14 mouse cellular contexts compared by ENCODE assay signal in genomic region chr4:41695800-41696199, GRCm38 (mm10). TPM values are rescaled to one million over a fixed set of nuclear protein-coding genes. Genes with fewer than 3 reads are reported as not detected.
DNase-seq lines count a peak whose midpoint lies in the region; ATAC-seq and TF ChIP-seq lines count a peak whose summit lies in the region.
"Not testable (repeated sequence)": the region's sequence is repeated elsewhere in the genome, so short reads cannot be mapped to it uniquely, and the experiment has no call there.
"Had no signal": no experiment of that assay in that cellular context is flagged by ENCODE, and none has a peak within 500 bp of the region (broad histone marks: within the 10 kb centered on the region; RNA-seq: fewer than 3 reads in every experiment).

No protein-coding gene starts in this region.

- not testable (repeated sequence) for TF ChIP-seq POLR2A in ES-Bruce4 (IDR thresholded peaks at IDR 0.05; ENCODE audit: insufficient read depth, low read length)

- not testable (repeated sequence) for ATAC-seq in embryonic facial prominence, embryonic 14.5 days (ENCODE audit: low read depth); forebrain, embryonic 16.5 days; heart, embryonic 15.5 days (replicated peaks; ENCODE audit: insufficient number of reproducible peaks, insufficient read depth, low FRiP score, low read depth); hindbrain, embryonic 16.5 days; neural tube, embryonic 11.5 days (ENCODE audit: insufficient read depth, low FRiP score, low TSS enrichment)

- not testable (repeated sequence) for TF ChIP-seq CTCF in ES-Bruce4 (IDR thresholded peaks at IDR 0.05; ENCODE audit: low read depth, low read length)

- H3K27me3 ChIP-seq in ES-Bruce4 (ENCODE audit: control insufficient read depth, insufficient read depth, low read length, poor library complexity, severe bottlenecking); embryonic facial prominence, embryonic 14.5 days (replicated peaks; ENCODE audit: control insufficient read depth, insufficient read depth, low read length); forebrain, embryonic 16.5 days (replicated peaks; ENCODE audit: control insufficient read depth, insufficient read depth, low read length); heart, embryonic 15.5 days; hindbrain, embryonic 16.5 days (replicated peaks; ENCODE audit: control insufficient read depth, insufficient read depth, low read length); neural tube, embryonic 11.5 days (ENCODE audit: control insufficient read depth, insufficient read depth, low read length): not testable (repeated sequence)
- H3K27me3 ChIP-seq in limb, embryonic 10.5 days (ENCODE audit: low read depth, poor library complexity, severe bottlenecking) = peaks cover 29% of the 10 kb centered on the region
- peaks cover 16% of the 10 kb centered on the region for H3K27me3 ChIP-seq in midbrain, embryonic 10.5 days (ENCODE audit: low read depth, poor library complexity, severe bottlenecking)

- not testable (repeated sequence) for H3K4me1 ChIP-seq in ES-Bruce4 (ENCODE audit: control insufficient read depth, insufficient read depth, low read length); embryonic facial prominence, embryonic 14.5 days (ENCODE audit: control insufficient read depth, insufficient read depth, low read length); forebrain, embryonic 16.5 days (replicated peaks; ENCODE audit: control insufficient read depth, insufficient read depth, low read length); heart, embryonic 15.5 days (replicated peaks); hindbrain, embryonic 16.5 days (ENCODE audit: control insufficient read depth, insufficient read depth, low read depth, low read length); neural tube, embryonic 11.5 days (ENCODE audit: control insufficient read depth, insufficient read depth, low read length)
- H3K4me1 ChIP-seq in limb, embryonic 10.5 days = peaks cover 11% of the 10 kb centered on the region
- H3K4me1 ChIP-seq in midbrain, embryonic 10.5 days = peaks cover 25% of the 10 kb centered on the region

- H3K36me3 ChIP-seq in ES-Bruce4 (ENCODE audit: control insufficient read depth, insufficient read depth, low read length, poor library complexity, severe bottlenecking); embryonic facial prominence, embryonic 14.5 days (ENCODE audit: control insufficient read depth, insufficient read depth, low read length); forebrain, embryonic 16.5 days (ENCODE audit: control insufficient read depth, insufficient read depth); heart, embryonic 15.5 days; hindbrain, embryonic 16.5 days (ENCODE audit: control insufficient read depth, insufficient read depth, low read length); limb, embryonic 10.5 days; midbrain, embryonic 10.5 days; neural tube, embryonic 11.5 days (ENCODE audit: control insufficient read depth, insufficient read depth, low read length): not testable (repeated sequence)

- H3K4me2 ChIP-seq in embryonic facial prominence, embryonic 14.5 days (ENCODE audit: low read depth, low read length) = peak overlapping the region; percentile 34; the same call in 1 of the 2 replicates
- peak overlapping the region; percentile 25; the same call in 1 of the 2 replicates for H3K4me2 ChIP-seq in forebrain, embryonic 16.5 days (ENCODE audit: low read length)
- peak overlapping the region; percentile 52 for H3K4me2 ChIP-seq in heart, embryonic 15.5 days
- H3K4me2 ChIP-seq in hindbrain, embryonic 16.5 days (ENCODE audit: low read length) = peak overlapping the region; percentile 39
- peak overlapping the region; percentile 29 for H3K4me2 ChIP-seq in neural tube, embryonic 11.5 days (ENCODE audit: low read depth)

- DNase-seq in embryonic facial prominence, embryonic 14.5 days (ENCODE audit: low spot score); limb, embryonic 10.5 days (ENCODE audit: low spot score); midbrain, embryonic 10.5 days (ENCODE audit: low spot score); neural tube, embryonic 11.5 days (ENCODE audit: low spot score): not testable (repeated sequence)

- H3K9ac ChIP-seq in ES-Bruce4 (ENCODE audit: low read depth, poor library complexity, severe bottlenecking); embryonic facial prominence, embryonic 14.5 days (ENCODE audit: low read depth, low read length); forebrain, embryonic 16.5 days (replicated peaks; ENCODE audit: low read depth, low read length); heart, embryonic 15.5 days; hindbrain, embryonic 16.5 days (ENCODE audit: low read depth, low read length); neural tube, embryonic 11.5 days (ENCODE audit: low read length): not testable (repeated sequence)

- not testable (repeated sequence) for TF ChIP-seq EP300 in ES-Bruce4 (IDR thresholded peaks at IDR 0.05; ENCODE audit: insufficient read depth, low read depth, low read length)

- not testable (repeated sequence) for H3K27ac ChIP-seq in ES-Bruce4 (ENCODE audit: insufficient read depth, low read length); embryonic facial prominence, embryonic 14.5 days (replicated peaks; ENCODE audit: low read depth, low read length); forebrain, embryonic 16.5 days (ENCODE audit: low read length); heart, embryonic 15.5 days; hindbrain, embryonic 16.5 days (ENCODE audit: low read depth, low read length); limb, embryonic 10.5 days; neural tube, embryonic 11.5 days (ENCODE audit: low read depth, low read length)
- H3K27ac ChIP-seq in midbrain, embryonic 10.5 days (replicated peaks) = peak overlapping the region; percentile 82

- peak overlapping the region; percentile 38 for H3K4me3 ChIP-seq in ES-Bruce4 (ENCODE audit: low read depth, low read length)
- H3K4me3 ChIP-seq in embryonic facial prominence, embryonic 14.5 days (ENCODE audit: low read depth, low read length) = peak overlapping the region; percentile 22; the same call in 1 of the 2 replicates
- peak overlapping the region; percentile 25; the same call in 1 of the 2 replicates for H3K4me3 ChIP-seq in forebrain, embryonic 16.5 days (replicated peaks; ENCODE audit: low read length)
- 0 out of 2 replicates have a peak overlapping the region, but pooled peaks have one; percentile 18 for H3K4me3 ChIP-seq in heart, embryonic 15.5 days
- peak overlapping the region; percentile 20; the same call in 1 of the 2 replicates for H3K4me3 ChIP-seq in hindbrain, embryonic 16.5 days (ENCODE audit: low read length)
- peak overlapping the region; percentile 31 for H3K4me3 ChIP-seq in limb, embryonic 10.5 days
- peak overlapping the region; percentile 44 for H3K4me3 ChIP-seq in midbrain, embryonic 10.5 days
- not testable (repeated sequence) for H3K4me3 ChIP-seq in neural tube, embryonic 11.5 days (ENCODE audit: low read depth, low read length)

- H3K9me3 ChIP-seq in ES-Bruce4 (replicated peaks; ENCODE audit: control insufficient read depth, insufficient read depth, low read length, poor library complexity, severe bottlenecking); embryonic facial prominence, embryonic 14.5 days (ENCODE audit: control insufficient read depth, low read length); forebrain, embryonic 16.5 days (ENCODE audit: control insufficient read depth, low read length); heart, embryonic 15.5 days (replicated peaks); hindbrain, embryonic 16.5 days (ENCODE audit: control insufficient read depth, low read length); limb, embryonic 10.5 days (replicated peaks); midbrain, embryonic 10.5 days (replicated peaks); neural tube, embryonic 11.5 days (ENCODE audit: control insufficient read depth, low read length): not testable (repeated sequence)

- 0% methylated on average over 5 of the region's 38 CpGs for WGBS in embryonic facial prominence, embryonic 14.5 days
- WGBS in forebrain, embryonic 16.5 days = 4% methylated on average over 12 of the region's 38 CpGs
- WGBS in heart, embryonic 15.5 days = 4% methylated on average over 12 of the region's 38 CpGs
- 1% methylated on average over 9 of the region's 38 CpGs for WGBS in hindbrain, embryonic 16.5 days
- 2% methylated on average over 18 of the region's 38 CpGs for WGBS in limb, embryonic 10.5 days
- 4% methylated on average over 21 of the region's 38 CpGs for WGBS in midbrain, embryonic 10.5 days
- 3% methylated on average over 10 of the region's 38 CpGs for WGBS in neural tube, embryonic 11.5 days

RNA-seq across cellular contexts. Expression of gene Cntfr, which starts 1.1 kb away (rescaled TPM):
- polyA plus RNA-seq in ES-Bruce4 (2011; ENCODE audit: insufficient read depth, insufficient read length, low read depth, missing spikeins) = 23.9 and 27.1 TPM in 2 replicates
- 12.8 and 13.0 TPM in 2 replicates for polyA plus RNA-seq in embryonic facial prominence, embryonic 14.5 days (2014; fragmentation: Nextera tagmentation; extraction: Ambion mirVana)
- polyA plus RNA-seq in forebrain, embryonic 16.5 days (2015; fragmentation: Nextera tagmentation; extraction: Ambion mirVana) = 12.3 and 16.7 TPM in 2 replicates
- 2.0 and 3.9 TPM in 2 replicates for polyA plus RNA-seq in heart, embryonic 15.5 days (2015; fragmentation: Nextera tagmentation; extraction: Ambion mirVana)
- 22.5 and 29.5 TPM in 2 replicates for polyA plus RNA-seq in hindbrain, embryonic 16.5 days (2015; fragmentation: Nextera tagmentation; extraction: Ambion mirVana)
- polyA plus RNA-seq in limb, embryonic 10.5 days (2016; fragmentation: Nextera tagmentation; extraction: Ambion mirVana) = 6.1 and 7.8 TPM in 2 replicates
- 27.1 and 35.8 TPM in 2 replicates for polyA plus RNA-seq in midbrain, embryonic 10.5 days (2016; fragmentation: Nextera tagmentation; extraction: Ambion mirVana)
- 43.8 and 44.2 TPM in 2 replicates for polyA plus RNA-seq in neural tube, embryonic 11.5 days (2014; fragmentation: Nextera tagmentation; extraction: Ambion mirVana)
- polyA plus RNA-seq: CD4-positive, CD25-positive, alpha-beta regulatory T cell, adult 4 months had no signal

RNA-seq across cellular contexts. Expression of gene Il11ra1, which starts 4.0 kb away (rescaled TPM):
- 4.5 and 4.7 TPM in 2 replicates for polyA plus RNA-seq in ES-Bruce4 (2011; ENCODE audit: insufficient read depth, insufficient read length, low read depth, missing spikeins)
- polyA plus RNA-seq in embryonic facial prominence, embryonic 14.5 days (2014; fragmentation: Nextera tagmentation; extraction: Ambion mirVana) = 317 and 362 TPM in 2 replicates
- 28.3 and 29.2 TPM in 2 replicates for polyA plus RNA-seq in forebrain, embryonic 16.5 days (2015; fragmentation: Nextera tagmentation; extraction: Ambion mirVana)
- 130 and 164 TPM in 2 replicates for polyA plus RNA-seq in heart, embryonic 15.5 days (2015; fragmentation: Nextera tagmentation; extraction: Ambion mirVana)
- 46.4 and 46.6 TPM in 2 replicates for polyA plus RNA-seq in hindbrain, embryonic 16.5 days (2015; fragmentation: Nextera tagmentation; extraction: Ambion mirVana)
- polyA plus RNA-seq in limb, embryonic 10.5 days (2016; fragmentation: Nextera tagmentation; extraction: Ambion mirVana) = 202 and 253 TPM in 2 replicates
- polyA plus RNA-seq in midbrain, embryonic 10.5 days (2016; fragmentation: Nextera tagmentation; extraction: Ambion mirVana) = 69.0 TPM in 2 replicates
- 65.9 and 82.1 TPM in 2 replicates for polyA plus RNA-seq in neural tube, embryonic 11.5 days (2014; fragmentation: Nextera tagmentation; extraction: Ambion mirVana)

RNA-seq across cellular contexts. Expression of gene Rpp25l, which starts 17.5 kb away (rescaled TPM):
- polyA plus RNA-seq in ES-Bruce4 (2011; ENCODE audit: insufficient read depth, insufficient read length, low read depth, missing spikeins) = 23.5 and 23.8 TPM in 2 replicates
- polyA plus RNA-seq in embryonic facial prominence, embryonic 14.5 days (2014; fragmentation: Nextera tagmentation; extraction: Ambion mirVana) = 67.4 and 68.7 TPM in 2 replicates
- 51.7 and 60.5 TPM in 2 replicates for polyA plus RNA-seq in forebrain, embryonic 16.5 days (2015; fragmentation: Nextera tagmentation; extraction: Ambion mirVana)
- 42.7 and 47.4 TPM in 2 replicates for polyA plus RNA-seq in heart, embryonic 15.5 days (2015; fragmentation: Nextera tagmentation; extraction: Ambion mirVana)
- polyA plus RNA-seq in hindbrain, embryonic 16.5 days (2015; fragmentation: Nextera tagmentation; extraction: Ambion mirVana) = 63.6 and 65.2 TPM in 2 replicates
- polyA plus RNA-seq in limb, embryonic 10.5 days (2016; fragmentation: Nextera tagmentation; extraction: Ambion mirVana) = 93.6 and 101 TPM in 2 replicates
- 86.4 and 91.5 TPM in 2 replicates for polyA plus RNA-seq in midbrain, embryonic 10.5 days (2016; fragmentation: Nextera tagmentation; extraction: Ambion mirVana)
- 80.4 and 81.2 TPM in 2 replicates for polyA plus RNA-seq in neural tube, embryonic 11.5 days (2014; fragmentation: Nextera tagmentation; extraction: Ambion mirVana)

RNA-seq across cellular contexts. Expression of gene Dctn3, which starts 27.2 kb away (rescaled TPM):
- polyA plus RNA-seq in ES-Bruce4 (2011; ENCODE audit: insufficient read depth, insufficient read length, low read depth, missing spikeins) = 65.1 and 67.6 TPM in 2 replicates
- polyA plus RNA-seq in embryonic facial prominence, embryonic 14.5 days (2014; fragmentation: Nextera tagmentation; extraction: Ambion mirVana) = 112 and 117 TPM in 2 replicates
- 304 and 315 TPM in 2 replicates for polyA plus RNA-seq in forebrain, embryonic 16.5 days (2015; fragmentation: Nextera tagmentation; extraction: Ambion mirVana)
- polyA plus RNA-seq in heart, embryonic 15.5 days (2015; fragmentation: Nextera tagmentation; extraction: Ambion mirVana) = 122 and 125 TPM in 2 replicates
- polyA plus RNA-seq in hindbrain, embryonic 16.5 days (2015; fragmentation: Nextera tagmentation; extraction: Ambion mirVana) = 309 and 323 TPM in 2 replicates
- polyA plus RNA-seq in limb, embryonic 10.5 days (2016; fragmentation: Nextera tagmentation; extraction: Ambion mirVana) = 118 and 123 TPM in 2 replicates
- 150 and 167 TPM in 2 replicates for polyA plus RNA-seq in midbrain, embryonic 10.5 days (2016; fragmentation: Nextera tagmentation; extraction: Ambion mirVana)
- 171 and 180 TPM in 2 replicates for polyA plus RNA-seq in neural tube, embryonic 11.5 days (2014; fragmentation: Nextera tagmentation; extraction: Ambion mirVana)

RNA-seq across cellular contexts. Expression of gene Arid3c, which starts 35.1 kb away (rescaled TPM):
- 0.64 and 0.69 TPM in 2 replicates for polyA plus RNA-seq in ES-Bruce4 (2011; ENCODE audit: insufficient read depth, insufficient read length, low read depth, missing spikeins)
- 0.12 and 0.15 TPM in 2 replicates for polyA plus RNA-seq in embryonic facial prominence, embryonic 14.5 days (2014; fragmentation: Nextera tagmentation; extraction: Ambion mirVana)
- not detected in 2 replicates for polyA plus RNA-seq in forebrain, embryonic 16.5 days (2015; fragmentation: Nextera tagmentation; extraction: Ambion mirVana)
- not detected in 2 replicates for polyA plus RNA-seq in heart, embryonic 15.5 days (2015; fragmentation: Nextera tagmentation; extraction: Ambion mirVana)
- 0.76 and 0.84 TPM in 2 replicates for polyA plus RNA-seq in hindbrain, embryonic 16.5 days (2015; fragmentation: Nextera tagmentation; extraction: Ambion mirVana)
- polyA plus RNA-seq in limb, embryonic 10.5 days (2016; fragmentation: Nextera tagmentation; extraction: Ambion mirVana) = not detected in 2 replicates
- 0.28 and 0.63 TPM in 2 replicates for polyA plus RNA-seq in midbrain, embryonic 10.5 days (2016; fragmentation: Nextera tagmentation; extraction: Ambion mirVana)
- 1.2 and 2.0 TPM in 2 replicates for polyA plus RNA-seq in neural tube, embryonic 11.5 days (2014; fragmentation: Nextera tagmentation; extraction: Ambion mirVana)
- polyA plus RNA-seq: CD4-positive, CD25-positive, alpha-beta regulatory T cell, adult 4 months; gonadal fat pad, adult 2 months; heart, postnatal 0 days; liver, embryonic 13.5 days; myocyte; stomach, embryonic 14.5 days had no signal
